Mouse (Mus musculus): ENCODE results near the gene Tmem242.

Tmem242 gene

DNA sequence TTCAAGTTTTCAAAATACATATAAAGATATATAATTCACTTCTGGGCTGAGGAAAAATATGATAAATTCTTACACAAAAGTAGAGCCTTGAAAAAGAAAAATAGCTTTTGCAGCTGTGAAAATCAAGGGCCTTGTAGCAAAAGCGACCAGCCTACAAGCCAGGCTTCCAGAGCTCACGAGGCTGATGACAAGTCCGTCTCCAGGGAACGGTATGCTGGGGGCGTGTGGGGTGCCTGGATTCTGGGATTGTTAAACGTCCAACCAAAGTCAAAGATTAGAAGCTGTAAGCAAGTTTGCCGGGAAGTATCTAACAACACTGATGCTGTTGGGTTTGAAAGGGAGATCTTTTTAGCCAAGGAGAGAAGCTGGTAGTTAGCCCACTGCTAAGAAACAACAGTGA lies 68.5 kb downstream of the Tmem242 start:
- no peak for DNase-seq

DNA sequence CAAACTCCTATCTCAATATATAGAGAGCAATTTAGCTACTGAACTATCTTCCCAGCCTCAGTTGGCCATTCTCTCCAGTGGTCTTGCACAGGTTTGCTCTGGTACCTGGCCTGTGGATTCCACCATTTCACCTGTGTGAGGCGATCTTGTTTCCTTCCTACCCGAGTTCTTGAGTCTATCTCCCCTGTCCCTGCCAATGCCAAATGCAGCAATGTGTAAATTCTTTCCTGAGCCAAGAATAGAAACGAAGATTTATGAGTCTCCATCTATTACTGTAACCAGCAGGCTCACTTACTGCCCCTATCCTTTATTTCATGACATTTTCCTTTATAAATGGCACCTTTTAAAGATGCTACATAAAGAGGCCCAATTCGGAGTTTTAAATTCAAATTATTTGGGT lies 69.0 kb downstream of the Tmem242 start:
- no peak for DNase-seq

DNA sequence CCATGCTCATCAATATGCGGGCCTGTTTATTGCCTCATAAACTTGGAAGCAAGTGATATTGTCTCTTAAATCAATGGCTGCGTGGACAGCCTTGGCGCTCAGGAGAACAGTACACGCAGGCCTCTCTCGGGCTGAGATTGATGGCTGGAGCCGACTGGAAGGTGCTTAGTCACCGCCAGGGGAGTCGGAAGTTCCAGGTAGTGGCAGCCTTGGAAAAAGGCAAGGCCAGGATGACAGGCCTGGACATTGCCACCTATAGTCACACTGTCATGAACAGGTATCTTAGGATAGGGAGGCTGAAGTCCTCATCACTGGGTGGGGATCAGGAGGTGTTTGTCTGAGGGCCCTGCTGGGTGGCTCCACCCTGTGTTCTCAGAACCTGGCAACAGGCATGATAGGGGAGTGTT lies 74.1 kb downstream of the Tmem242 start:
- no peak for DNase-seq
